Mouse (Mus musculus): ENCODE measurements at regions not wholly inside any gene's neighbourhood (a gene's known extent, or its start where the extent isn't known, plus 50 kb on each side); places are given as distances from the start of the nearest gene placed in this dataset.

GRCm38 (mm10) chr2:61083100-61083499 is 120.1 kb upstream of the Rbms1 start:
- TF ChIP-seq POLR2A (IDR thresholded peaks at IDR 0.05; ENCODE audit: low read depth, low read length) (no peak), CTCF (conservative IDR thresholded peaks at IDR 0.05; ENCODE audit: insufficient read depth, insufficient read length, low read depth, low read length) (no peak)

Data from kidney, adult 2 months (tissue).